Mouse (Mus musculus) neural tube, embryonic 12.5 days (tissue): ENCODE measurements around the gene Ptbp3. TPM values are rescaled to one million over a fixed set of nuclear protein-coding genes. Genes with fewer than 3 reads are reported as not detected.

ENCODE experiments used
- ATAC-seq: fragments of 200-750 bp; cut with Nextera tagmentation; 2 replicates; pipeline ENCODE4 v1.8.0; 2017; ENCODE audit warnings: low read depth, mild to moderate bottlenecking, moderate TSS enrichment, moderate library complexity; ENCODE audit not compliant: low FRiP score
- H3K27ac ChIP-seq: fragments of 300-500 bp; sonication (generic); 2 replicates; pipeline ENCODE4 v1.5.1; 2016
- H3K27me3 ChIP-seq: fragments of 300-500 bp; sonication (generic); replicated peaks from 2 replicates; pipeline ENCODE4 v1.6.1; 2016; ENCODE audit warnings: mild to moderate bottlenecking
- H3K36me3 ChIP-seq: fragments of 300-500 bp; sonication (generic); 2 replicates; pipeline ENCODE4 v1.6.1; 2016; ENCODE audit warnings: mild to moderate bottlenecking
- H3K4me1 ChIP-seq: fragments of 300-500 bp; sonication (generic); 2 replicates; pipeline ENCODE4 v1.6.1; 2016
- H3K4me2 ChIP-seq: fragments of 300-500 bp; sonication (generic); replicated peaks from 2 replicates; pipeline ENCODE4 v1.6.1; 2016; ENCODE audit warnings: mild to moderate bottlenecking
- H3K4me3 ChIP-seq: fragments of 300-500 bp; sonication (generic); 2 replicates; pipeline ENCODE4 v1.5.1; 2016
- H3K9ac ChIP-seq: fragments of 300-500 bp; sonication (generic); 2 replicates; pipeline ENCODE4 v1.6.1; 2016; ENCODE audit warnings: mild to moderate bottlenecking
- H3K9me3 ChIP-seq: fragments of 300-500 bp; sonication (generic); 2 replicates; pipeline ENCODE4 v1.6.1; 2016; ENCODE audit warnings: mild to moderate bottlenecking
- WGBS: fragments of 180-500 bp; shearing (Covaris S2); methylation state at CpG from one replicate; pipeline ENCODE4 v1.1.7; 2016; 5-methylcytosine and 5-hydroxymethylcytosine counted together
- polyA plus RNA-seq: library from polyadenylated mRNA; unstranded; fragments of >200 nt; fragmentation: Nextera tagmentation; extraction: Ambion mirVana; gene quantifications from 2 replicates; pipeline ENCODE4 v1.2.1, GENCODE M21; 2016

Gene Ptbp3
- polyA plus RNA-seq, 1 experiment from 2014 or later: 35.2 TPM

- ATAC-seq: no peak
- Histone ChIP-seq H3K9ac (no peak overlapping the region), H3K9me3 (no peaks in the 10 kb centered on the region), H3K27ac (no peak overlapping the region), H3K27me3 (no peaks in the 10 kb centered on the region), H3K4me2 (no peak overlapping the region), H3K4me3 (no peak overlapping the region), H3K4me1 (no peaks in the 10 kb centered on the region), H3K36me3 (no peaks in the 10 kb centered on the region)
- 90% methylated on average over 3 of the region's 3 CpGs for whole genome bisulfite sequencing
Measured at GRCm38 (mm10) chr4:59527470-59527869, 21.7 kb downstream of the Ptbp3 start.

GRCm38 (mm10) chr4:59526728-59527127 lies 22.4 kb downstream of the Ptbp3 start:
- no peak for ATAC-seq
- no peaks in the 10 kb centered on the region for H3K4me1 ChIP-seq
- no peak overlapping the region for H3K4me2 ChIP-seq
- H3K9ac ChIP-seq: no peak overlapping the region
- H3K27me3 ChIP-seq: no peaks in the 10 kb centered on the region
- 63% methylated on average over 2 of the region's 2 CpGs for WGBS
- no peaks in the 10 kb centered on the region for H3K9me3 ChIP-seq
- H3K4me3 ChIP-seq: no peak overlapping the region
- no peaks in the 10 kb centered on the region for H3K36me3 ChIP-seq
- H3K27ac ChIP-seq: no peak overlapping the region

DNA sequence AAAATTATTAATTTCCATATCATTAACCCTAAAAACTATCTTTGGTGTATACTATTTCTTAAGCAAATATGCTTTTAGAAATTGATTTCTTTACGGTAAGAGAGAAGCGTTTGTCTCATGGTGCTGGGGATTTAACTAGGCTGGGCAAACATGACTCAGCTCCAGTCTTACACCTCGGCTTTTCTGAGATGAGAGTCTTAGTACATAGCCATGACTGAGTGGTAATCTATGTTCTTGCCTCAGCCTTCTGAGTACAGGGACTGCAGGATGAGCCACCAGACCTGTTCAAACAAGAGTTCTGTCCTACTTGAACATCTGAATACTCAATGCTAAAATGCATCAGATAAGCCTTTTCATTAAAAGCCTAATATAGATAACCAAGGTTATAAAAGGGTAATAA lies 24.3 kb downstream of the Ptbp3 start:
- WGBS: 90% methylated on average over 3 of the region's 3 CpGs
- Histone ChIP-seq H3K4me2 (no peak overlapping the region), H3K4me3 (no peak overlapping the region), H3K9me3 (no peaks in the 10 kb centered on the region), H3K27me3 (no peaks in the 10 kb centered on the region), H3K9ac (no peak overlapping the region), H3K36me3 (no peaks in the 10 kb centered on the region), H3K4me1 (no peaks in the 10 kb centered on the region), H3K27ac (no peak overlapping the region)
- no peak for ATAC-seq

- Histone ChIP-seq H3K4me2 (no peak overlapping the region), H3K27ac (no peak overlapping the region), H3K9me3 (no peaks in the 10 kb centered on the region), H3K4me3 (no peak overlapping the region), H3K27me3 (no peaks in the 10 kb centered on the region), H3K4me1 (no peaks in the 10 kb centered on the region), H3K36me3 (peaks cover 16% of the 10 kb centered on the region), H3K9ac (no peak overlapping the region)
- ATAC-seq: no peak
Measured at GRCm38 (mm10) chr4:59510321-59510720, 38.8 kb downstream of the Ptbp3 start.

GRCm38 (mm10) chr4:59509558-59509957 lies 39.6 kb downstream of the Ptbp3 start:
- no peaks in the 10 kb centered on the region for H3K4me1 ChIP-seq
- H3K9ac ChIP-seq: no peak overlapping the region
- 93% methylated on average over 2 of the region's 2 CpGs for WGBS
- H3K4me3 ChIP-seq: no peak overlapping the region
- no peak overlapping the region for H3K27ac ChIP-seq
- H3K4me2 ChIP-seq: no peak overlapping the region
- no peaks in the 10 kb centered on the region for H3K27me3 ChIP-seq
- no peaks in the 10 kb centered on the region for H3K9me3 ChIP-seq
- ATAC-seq: no peak
- H3K36me3 ChIP-seq: peaks cover 16% of the 10 kb centered on the region

GRCm38 (mm10) chr4:59507766-59508165 lies 41.4 kb downstream of the Ptbp3 start:
- H3K36me3 ChIP-seq: peaks cover 16% of the 10 kb centered on the region
- no peak overlapping the region for H3K4me3 ChIP-seq
- no peaks in the 10 kb centered on the region for H3K9me3 ChIP-seq
- ATAC-seq: no peak
- H3K27ac ChIP-seq: no peak overlapping the region
- H3K27me3 ChIP-seq: no peaks in the 10 kb centered on the region
- no peak overlapping the region for H3K9ac ChIP-seq
- no peaks in the 10 kb centered on the region for H3K4me1 ChIP-seq
- no peak overlapping the region for H3K4me2 ChIP-seq
- WGBS: 82% methylated on average over 2 of the region's 2 CpGs

GRCm38 (mm10) chr4:59506704-59507103 lies 42.5 kb downstream of the Ptbp3 start:
- Histone ChIP-seq H3K9me3 (no peaks in the 10 kb centered on the region), H3K4me1 (no peaks in the 10 kb centered on the region)

GRCm38 (mm10) chr4:59505481-59505880 lies 43.7 kb downstream of the Ptbp3 start:
- Histone ChIP-seq H3K4me3 (no peak overlapping the region), H3K9me3 (no peaks in the 10 kb centered on the region), H3K4me1 (no peaks in the 10 kb centered on the region), H3K27ac (no peak overlapping the region), H3K4me2 (no peak overlapping the region), H3K9ac (no peak overlapping the region), H3K36me3 (peaks cover 14% of the 10 kb centered on the region), H3K27me3 (no peaks in the 10 kb centered on the region)
- WGBS: 89% methylated on average over 3 of the region's 3 CpGs
- no peak for ATAC-seq

More at GRCm38 (mm10) chr4:59506704-59507103, 42.5 kb downstream of the Ptbp3 start:
- 100% methylated on average over 3 of the region's 3 CpGs for WGBS
- Histone ChIP-seq H3K27ac (no peak overlapping the region), H3K27me3 (no peaks in the 10 kb centered on the region), H3K4me2 (no peak overlapping the region), H3K4me3 (no peak overlapping the region), H3K9ac (no peak overlapping the region), H3K36me3 (peaks cover 16% of the 10 kb centered on the region)
- no peak for ATAC-seq

DNA sequence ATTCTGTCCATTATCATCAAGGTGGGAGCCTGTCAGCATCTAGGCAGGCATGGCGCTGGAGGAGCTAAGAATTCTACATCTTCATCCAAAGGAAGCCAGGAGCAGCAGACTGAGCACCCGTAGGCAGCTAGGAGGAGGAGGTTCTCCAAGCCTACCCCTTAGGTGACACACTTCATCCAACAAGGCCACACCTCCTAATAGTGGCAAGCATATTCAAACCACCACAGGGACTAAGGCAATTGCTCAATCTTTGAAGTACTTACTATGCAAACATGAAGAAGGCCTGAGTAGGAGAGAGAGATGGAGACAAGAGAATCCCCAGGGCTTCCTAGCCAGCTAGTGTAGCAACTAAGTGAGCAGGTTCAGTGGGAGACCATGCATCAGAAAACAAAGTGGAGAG lies 58.1 kb downstream of the Ptbp3 start:
- no peaks in the 10 kb centered on the region for H3K27me3 ChIP-seq
- H3K4me3 ChIP-seq: no peak overlapping the region
- H3K9ac ChIP-seq: no peak overlapping the region
- no peak for ATAC-seq
- H3K9me3 ChIP-seq: no peaks in the 10 kb centered on the region
- WGBS: 92% methylated on average over 2 of the region's 2 CpGs
- H3K27ac ChIP-seq: no peak overlapping the region
- H3K4me1 ChIP-seq: no peaks in the 10 kb centered on the region
- H3K36me3 ChIP-seq: peaks cover 9% of the 10 kb centered on the region; the same call in 1 of the 2 replicates
- no peak overlapping the region for H3K4me2 ChIP-seq

- Histone ChIP-seq H3K27ac (no peak overlapping the region), H3K36me3 (no peaks in the 10 kb centered on the region), H3K9ac (no peak overlapping the region), H3K27me3 (no peaks in the 10 kb centered on the region), H3K4me3 (no peak overlapping the region), H3K4me2 (no peak overlapping the region), H3K4me1 (no peaks in the 10 kb centered on the region), H3K9me3 (no peaks in the 10 kb centered on the region)
- ATAC-seq: no peak
Measured at GRCm38 (mm10) chr4:59471306-59471705, 77.9 kb downstream of the Ptbp3 start.

DNA sequence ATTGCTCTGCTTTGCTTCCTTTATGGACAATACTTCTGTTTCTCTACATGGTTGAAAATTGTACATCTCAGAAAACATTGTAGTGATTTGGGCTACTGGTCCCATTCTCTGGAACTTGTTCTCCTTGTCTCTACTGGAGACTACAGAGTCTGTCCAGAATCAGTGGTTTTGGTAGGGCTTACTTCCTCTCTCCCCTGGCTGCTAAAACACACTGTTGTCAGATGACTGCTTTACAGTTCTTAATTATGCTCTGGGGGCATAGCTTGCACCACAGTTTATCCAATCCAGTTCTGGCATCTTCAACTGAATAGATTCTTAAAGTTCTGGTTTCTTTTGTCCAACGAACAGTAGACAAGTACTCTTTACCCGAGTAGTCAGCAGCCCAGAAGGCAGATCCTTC lies 83.7 kb downstream of the Ptbp3 start:
- H3K4me2 ChIP-seq: no peak overlapping the region
- no peak overlapping the region for H3K9ac ChIP-seq
- no peak for ATAC-seq
- no peaks in the 10 kb centered on the region for H3K27me3 ChIP-seq
- H3K9me3 ChIP-seq: no peaks in the 10 kb centered on the region
- H3K27ac ChIP-seq: no peak overlapping the region
- H3K4me3 ChIP-seq: no peak overlapping the region
- 78% methylated on average over 2 of the region's 2 CpGs for WGBS
- H3K4me1 ChIP-seq: no peaks in the 10 kb centered on the region
- H3K36me3 ChIP-seq: no peaks in the 10 kb centered on the region

DNA sequence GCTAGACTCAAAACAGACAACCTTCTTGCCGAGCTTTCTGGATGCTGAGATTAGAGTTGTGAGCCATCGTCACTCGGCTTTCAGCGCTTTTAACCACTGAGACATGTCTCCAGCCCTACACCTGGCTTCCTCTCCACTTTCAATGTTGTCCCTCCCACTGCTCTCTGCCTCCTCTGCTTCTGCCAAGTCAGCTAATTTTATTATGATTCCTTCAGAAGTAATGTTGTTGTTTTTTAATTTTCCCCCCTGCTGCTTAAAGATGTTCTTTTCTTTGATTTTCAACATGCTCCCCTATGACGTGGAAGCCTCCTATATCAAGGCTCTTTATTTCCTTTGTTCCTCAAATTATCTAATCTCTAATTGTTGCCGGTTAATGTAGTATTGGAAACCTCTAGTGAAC lies 84.5 kb downstream of the Ptbp3 start:
- WGBS: 89% methylated on average over 6 of the region's 6 CpGs
- no peak for ATAC-seq
- no peak overlapping the region for H3K9ac ChIP-seq

DNA sequence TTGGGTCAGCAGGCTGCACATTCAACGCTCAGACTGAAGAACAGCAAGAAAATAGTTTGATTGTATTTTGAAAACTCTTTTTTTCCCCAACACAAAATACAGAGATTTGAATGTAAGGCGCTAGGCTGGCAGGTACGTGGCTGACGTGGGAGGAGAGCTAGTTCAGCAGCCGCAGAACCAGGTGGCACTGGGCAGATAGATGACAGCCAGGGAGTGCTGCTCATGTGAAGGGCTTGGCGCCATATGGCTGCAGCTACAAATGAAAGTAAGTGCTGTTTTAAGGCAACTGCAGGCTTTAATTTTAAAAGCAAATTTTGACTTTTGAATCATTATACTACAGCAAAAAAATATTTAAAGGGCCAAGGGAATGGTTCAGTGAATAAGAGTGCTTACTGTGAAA lies 86.7 kb downstream of the Ptbp3 start:
- H3K4me2 ChIP-seq: no peak overlapping the region
- H3K9me3 ChIP-seq: no peaks in the 10 kb centered on the region
- H3K27ac ChIP-seq: no peak overlapping the region
- H3K4me1 ChIP-seq: no peaks in the 10 kb centered on the region
- 82% methylated on average over 6 of the region's 6 CpGs for WGBS
- H3K9ac ChIP-seq: no peak overlapping the region
- no peak overlapping the region for H3K4me3 ChIP-seq
- ATAC-seq: no peak
- no peaks in the 10 kb centered on the region for H3K27me3 ChIP-seq
- H3K36me3 ChIP-seq: no peaks in the 10 kb centered on the region

More for the DNA sequence above, 84.5 kb downstream of the Ptbp3 start:
- Histone ChIP-seq H3K27me3 (no peaks in the 10 kb centered on the region), H3K4me3 (no peak overlapping the region), H3K27ac (no peak overlapping the region), H3K36me3 (no peaks in the 10 kb centered on the region), H3K4me1 (no peaks in the 10 kb centered on the region), H3K9me3 (no peaks in the 10 kb centered on the region), H3K4me2 (no peak overlapping the region)
